Mouse (Mus musculus) c-Kit-negative CD71-positive TER-119-positive erythroid progenitor cells, embryonic 14.5 days (primary cell): ENCODE results near the gene Psmd7.

Experiments
- DNase-seq: peaks from one replicate; pipeline ENCODE4 v3.0.0-alpha.2; 2013; ENCODE audit warnings: low read depth, low spot score

Gene Psmd7

GRCm38 (mm10) chr8:107578132-107578531 lies 10.1 kb downstream of the Psmd7 start:
- no peak for DNase-seq

GRCm38 (mm10) chr8:107577640-107578039 lies 10.6 kb downstream of the Psmd7 start:
- DNase-seq = peak; percentile 24

- peak; percentile 77 for DNase-seq
Measured at GRCm38 (mm10) chr8:107576702-107577101, 11.6 kb downstream of the Psmd7 start.

- DNase-seq = no peak
Measured at GRCm38 (mm10) chr8:107574771-107575170, 13.5 kb downstream of the Psmd7 start.

GRCm38 (mm10) chr8:107572497-107572896 lies 15.8 kb downstream of the Psmd7 start:
- DNase-seq = peak; percentile 56

- no peak for DNase-seq
Measured at GRCm38 (mm10) chr8:107571486-107572135, 16.7 kb downstream of the Psmd7 start.

- no peak for DNase-seq
Measured at GRCm38 (mm10) chr8:107571046-107571445, 17.2 kb downstream of the Psmd7 start.

- no peak for DNase-seq
Measured at GRCm38 (mm10) chr8:107562164-107562563, 26.1 kb downstream of the Psmd7 start.

- no peak for DNase-seq
Measured at GRCm38 (mm10) chr8:107560820-107561536, 27.3 kb downstream of the Psmd7 start.

- no peak for DNase-seq
Measured at GRCm38 (mm10) chr8:107556511-107556936, 31.7 kb downstream of the Psmd7 start.

GRCm38 (mm10) chr8:107555231-107555630 lies 33.0 kb downstream of the Psmd7 start:
- DNase-seq = no peak

- DNase-seq = no peak
Measured at GRCm38 (mm10) chr8:107552234-107552633, 36.0 kb downstream of the Psmd7 start.

- no peak for DNase-seq
Measured at GRCm38 (mm10) chr8:107546817-107547216, 41.4 kb downstream of the Psmd7 start.

GRCm38 (mm10) chr8:107546154-107546553 lies 42.1 kb downstream of the Psmd7 start:
- DNase-seq = no peak

- DNase-seq = no peak
Measured at GRCm38 (mm10) chr8:107545621-107546152, 42.6 kb downstream of the Psmd7 start.

GRCm38 (mm10) chr8:107544651-107545174 lies 43.6 kb downstream of the Psmd7 start:
- DNase-seq = no peak

- DNase-seq = no peak
Measured at GRCm38 (mm10) chr8:107544211-107544610, 44.1 kb downstream of the Psmd7 start.

- DNase-seq = no peak
Measured at GRCm38 (mm10) chr8:107543714-107544113, 44.5 kb downstream of the Psmd7 start.

- no peak for DNase-seq
Measured at GRCm38 (mm10) chr8:107542151-107542550, 46.1 kb downstream of the Psmd7 start.

- no peak for DNase-seq
Measured at GRCm38 (mm10) chr8:107541369-107541768, 46.9 kb downstream of the Psmd7 start.

- no peak for DNase-seq
Measured at GRCm38 (mm10) chr8:107540623-107541022, 47.6 kb downstream of the Psmd7 start.

GRCm38 (mm10) chr8:107537472-107537871 lies 50.8 kb downstream of the Psmd7 start:
- no peak for DNase-seq
